Mouse (Mus musculus) heart, postnatal 14 days (tissue): ENCODE measurements around the gene Ndufs7. TPM values are rescaled to one million over a fixed set of nuclear protein-coding genes. Genes with fewer than 3 reads are reported as not detected.
"Not testable (repeated sequence)": the region's sequence is repeated elsewhere in the genome, so short reads cannot be mapped to it uniquely, and the experiment has no call there.

Source experiments
- DNase-seq, 2 experiments: peaks; one replicate each; pipeline ENCODE4 v3.0.0; 2021 to 2022
- intact Hi-C: fragments of 180-260 bp; cut with DNase I; formaldehyde crosslinking; loops from one replicate; pipeline ENCODE4 v1.15.1; 2025
- long read RNA-seq, 2 experiments: library from polyadenylated mRNA; stranded (forward); transcript quantifications; one replicate each; pipeline ENCODE4 v2.0.0; 2021
- total RNA-seq, 2 experiments: library from RNA; stranded (reverse); gene quantifications; 2 replicates each; pipeline ENCODE4 v1.2.3; 2021

The Ndufs7 gene
- total RNA-seq, result 100 to 1,000 TPM; 728 to 743 TPM
- long read RNA-seq, experiment 1, transcript Ndufs7-201 (8 exons, 758 nt), result major isoform, 664 of 1,058 reads
- long read RNA-seq, experiment 1, partial matches to known transcripts, result 366 of 1,058 reads
- long read RNA-seq, experiment 1, other reads (novel, unspliced or antisense), result 23 of 1,058 reads
- long read RNA-seq, experiment 2, transcript Ndufs7-201 (8 exons, 758 nt), result major isoform, 516 of 1,052 reads
- long read RNA-seq, experiment 2, partial matches to known transcripts, result 517 of 1,052 reads
- long read RNA-seq, experiment 2, other reads (novel, unspliced or antisense), result 16 of 1,052 reads

- intact Hi-C loops, result loop anchor here (2.0 to 10.0 kb wide), 2 partner anchors 22 to 284 kb away; partner anchors contain the start of genes Mum1 and Wdr18
- peak; percentile 93 to 95 for DNase-seq
Observed at GRCm38 (mm10) chr10:80248971-80249640, at the start of gene Ndufs7. Ndufs7 (plus strand) TSS chr10:80249121.

- intact Hi-C loops, result loop anchor here (1.0 kb wide), 1 partner anchor 46 kb away; no protein-coding TSS in a partner anchor
- DNase-seq, result peak; percentile 83 to 92
Observed at GRCm38 (mm10) chr10:80199440-80200008, 49.4 kb upstream of the Ndufs7 start.

GRCm38 (mm10) chr10:80200485-80200884 lies 48.4 kb upstream of the Ndufs7 start:
- intact Hi-C loops, result no loop called here
- DNase-seq, result no peak

- intact Hi-C loops, result no loop called here
Observed at GRCm38 (mm10) chr10:80204055-80204454, 44.9 kb upstream of the Ndufs7 start.

GRCm38 (mm10) chr10:80207201-80207600 lies 41.7 kb upstream of the Ndufs7 start:
- no peak for DNase-seq
- intact Hi-C loops, result no loop called here

More at GRCm38 (mm10) chr10:80204055-80204454, 44.9 kb upstream of the Ndufs7 start:
- DNase-seq, result no peak

GRCm38 (mm10) chr10:80207676-80208075 lies 41.2 kb upstream of the Ndufs7 start:
- no peak for DNase-seq

GRCm38 (mm10) chr10:80208248-80208647 lies 40.7 kb upstream of the Ndufs7 start:
- intact Hi-C loops, result no loop called here
- no peak for DNase-seq

More at GRCm38 (mm10) chr10:80207676-80208075, 41.2 kb upstream of the Ndufs7 start:
- intact Hi-C loops, result no loop called here

GRCm38 (mm10) chr10:80208841-80209371 lies 40.0 kb upstream of the Ndufs7 start:
- DNase-seq, result no peak
- intact Hi-C loops, result no loop called here

- intact Hi-C loops, DNase-seq: not testable (repeated sequence)
Observed at GRCm38 (mm10) chr10:80211547-80212103, 37.3 kb upstream of the Ndufs7 start.

GRCm38 (mm10) chr10:80215048-80215772 lies 33.7 kb upstream of the Ndufs7 start:
- no peak for DNase-seq
- intact Hi-C loops, result no loop called here

GRCm38 (mm10) chr10:80220676-80221075 lies 28.2 kb upstream of the Ndufs7 start:
- DNase-seq, result no peak

GRCm38 (mm10) chr10:80223137-80223536 lies 25.8 kb upstream of the Ndufs7 start:
- DNase-seq, intact Hi-C loops: not testable (repeated sequence)

More at GRCm38 (mm10) chr10:80220676-80221075, 28.2 kb upstream of the Ndufs7 start:
- intact Hi-C loops, result no loop called here

- intact Hi-C loops, result loop anchor here (2.0 kb wide), 1 partner anchor 23 kb away; the partner anchor contains the start of gene Ndufs7
- no peak for DNase-seq
Observed at GRCm38 (mm10) chr10:80226071-80226415, 22.9 kb upstream of the Ndufs7 start.

- DNase-seq, result peak; percentile 99
- intact Hi-C loops, result loop anchor here (2.0 kb wide), 1 partner anchor 22 kb away; the partner anchor contains the start of gene Ndufs7
Observed at GRCm38 (mm10) chr10:80226416-80227165, 22.3 kb upstream of the Ndufs7 start, which contains the start of gene Mum1. Mum1 (plus strand) TSS chr10:80226434.

- intact Hi-C loops, result loop anchor here (2.0 kb wide), 1 partner anchor 22 kb away; the partner anchor contains the start of gene Ndufs7
- DNase-seq, result no peak
Observed at GRCm38 (mm10) chr10:80227166-80227539, 21.8 kb upstream of the Ndufs7 start.

- intact Hi-C loops, result loop anchor here (2.0 kb wide), 1 partner anchor 21 kb away; the partner anchor contains the start of gene Ndufs7
- DNase-seq, result no peak
Observed at GRCm38 (mm10) chr10:80227877-80228775, 20.8 kb upstream of the Ndufs7 start.

GRCm38 (mm10) chr10:80236145-80236825 lies 12.6 kb upstream of the Ndufs7 start:
- intact Hi-C loops, result no loop called here
- DNase-seq, result no peak
